Mouse (Mus musculus): Measurements from ENCODE around the gene Dock10. TPM values are rescaled to one million over a fixed set of nuclear protein-coding genes. Genes with fewer than 3 reads are reported as not detected.

The Dock10 gene
- polyA plus RNA-seq, 1 experiment from 2014 or later, result 2.7 TPM

DNA sequence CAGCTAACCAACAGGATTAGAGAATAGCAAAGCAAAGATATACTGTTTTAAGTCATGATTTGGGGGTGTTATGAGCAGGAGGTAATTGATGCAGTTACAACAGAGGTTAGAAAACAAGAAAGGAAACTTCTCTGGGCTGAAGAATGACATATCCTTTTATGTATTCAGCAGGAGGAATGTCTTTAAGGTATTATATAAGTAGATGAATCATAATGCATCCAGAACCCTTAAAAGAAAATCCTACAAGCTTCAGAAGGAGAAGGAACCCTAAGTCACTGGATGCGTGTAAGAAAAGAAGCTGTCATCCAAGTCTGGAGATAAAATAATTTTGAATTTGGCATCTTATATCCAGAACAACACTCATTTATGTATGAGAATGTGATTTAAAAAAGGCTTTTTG is 285.9 kb downstream of the Dock10 start:
- H3K4me1 ChIP-seq (replicated peaks; ENCODE audit: control insufficient read depth, insufficient read depth, low read length), result no peaks in the 10 kb centered on the region
- 95% methylated on average over 1 of the region's 1 CpGs for WGBS
- H3K4me3 ChIP-seq (ENCODE audit: low read depth, low read length), result no peak overlapping the region
- no peaks in the 10 kb centered on the region for H3K27me3 ChIP-seq (ENCODE audit: control insufficient read depth, insufficient read depth, low read length)
- H3K36me3 ChIP-seq (ENCODE audit: control insufficient read depth, insufficient read depth, low read length), result no peaks in the 10 kb centered on the region
- no peak overlapping the region for H3K9ac ChIP-seq (ENCODE audit: low read length)
- H3K9me3 ChIP-seq (ENCODE audit: control insufficient read depth, low read length), result no peaks in the 10 kb centered on the region
- DNase-seq (ENCODE audit: low spot score) (no peak), ATAC-seq (replicated peaks; ENCODE audit: low FRiP score) (no peak)
- no peak overlapping the region for H3K4me2 ChIP-seq (ENCODE audit: low read depth, low read length, severe bottlenecking)
- no peak overlapping the region for H3K27ac ChIP-seq (ENCODE audit: low read depth, low read length)

GRCm38 (mm10) chr1:80461348-80461747 is 297.0 kb downstream of the Dock10 start, which contains the start of gene Gm45261:
Gene Gm45261 (minus strand): TSS chr1:80461448.
- Histone ChIP-seq H3K4me3 (ENCODE audit: low read depth, low read length) (no peak within 1 kb of the TSS), H3K27ac (ENCODE audit: low read depth, low read length) (no peak within 1 kb of the TSS), H3K27me3 (ENCODE audit: control insufficient read depth, insufficient read depth, low read length) (no peaks in the 10 kb centered on the region), H3K9ac (ENCODE audit: low read length) (no peak within 1 kb of the TSS), H3K36me3 (ENCODE audit: control insufficient read depth, insufficient read depth, low read length) (no peaks in the 10 kb centered on the region), H3K4me2 (ENCODE audit: low read depth, low read length, severe bottlenecking) (no peak within 1 kb of the TSS), H3K9me3 (ENCODE audit: control insufficient read depth, low read length) (no peaks in the 10 kb centered on the region), H3K4me1 (replicated peaks; ENCODE audit: control insufficient read depth, insufficient read depth, low read length) (no peaks in the 10 kb centered on the region)
- DNase-seq (ENCODE audit: low spot score), result no peak
- no peak for ATAC-seq (replicated peaks; ENCODE audit: low FRiP score)
- whole genome bisulfite sequencing, result 82% methylated on average over 6 of the region's 6 CpGs

GRCm38 (mm10) chr1:80459923-80460322 is 298.4 kb downstream of the Dock10 start:
- Histone ChIP-seq H3K4me1 (replicated peaks; ENCODE audit: control insufficient read depth, insufficient read depth, low read length) (no peaks in the 10 kb centered on the region), H3K36me3 (ENCODE audit: control insufficient read depth, insufficient read depth, low read length) (no peaks in the 10 kb centered on the region), H3K9me3 (ENCODE audit: control insufficient read depth, low read length) (no peaks in the 10 kb centered on the region), H3K27me3 (ENCODE audit: control insufficient read depth, insufficient read depth, low read length) (no peaks in the 10 kb centered on the region), H3K4me3 (ENCODE audit: low read depth, low read length) (no peak overlapping the region), H3K9ac (ENCODE audit: low read length) (no peak overlapping the region), H3K27ac (ENCODE audit: low read depth, low read length) (no peak overlapping the region), H3K4me2 (ENCODE audit: low read depth, low read length, severe bottlenecking) (no peak overlapping the region)
- ATAC-seq (replicated peaks; ENCODE audit: low FRiP score), result no peak
- DNase-seq (ENCODE audit: low spot score), result no peak
- 73% methylated on average over 1 of the region's 1 CpGs for WGBS

GRCm38 (mm10) chr1:80459477-80459876 is 298.9 kb downstream of the Dock10 start:
- H3K4me2 ChIP-seq (ENCODE audit: low read depth, low read length, severe bottlenecking), result no peak overlapping the region
- no peaks in the 10 kb centered on the region for H3K9me3 ChIP-seq (ENCODE audit: control insufficient read depth, low read length)
- no peak overlapping the region for H3K9ac ChIP-seq (ENCODE audit: low read length)
- DNase-seq (ENCODE audit: low spot score) (no peak), ATAC-seq (replicated peaks; ENCODE audit: low FRiP score) (no peak)
- H3K27ac ChIP-seq (ENCODE audit: low read depth, low read length), result no peak overlapping the region
- no peaks in the 10 kb centered on the region for H3K4me1 ChIP-seq (replicated peaks; ENCODE audit: control insufficient read depth, insufficient read depth, low read length)
- H3K27me3 ChIP-seq (ENCODE audit: control insufficient read depth, insufficient read depth, low read length), result no peaks in the 10 kb centered on the region
- H3K36me3 ChIP-seq (ENCODE audit: control insufficient read depth, insufficient read depth, low read length), result no peaks in the 10 kb centered on the region
- no peak overlapping the region for H3K4me3 ChIP-seq (ENCODE audit: low read depth, low read length)

DNA sequence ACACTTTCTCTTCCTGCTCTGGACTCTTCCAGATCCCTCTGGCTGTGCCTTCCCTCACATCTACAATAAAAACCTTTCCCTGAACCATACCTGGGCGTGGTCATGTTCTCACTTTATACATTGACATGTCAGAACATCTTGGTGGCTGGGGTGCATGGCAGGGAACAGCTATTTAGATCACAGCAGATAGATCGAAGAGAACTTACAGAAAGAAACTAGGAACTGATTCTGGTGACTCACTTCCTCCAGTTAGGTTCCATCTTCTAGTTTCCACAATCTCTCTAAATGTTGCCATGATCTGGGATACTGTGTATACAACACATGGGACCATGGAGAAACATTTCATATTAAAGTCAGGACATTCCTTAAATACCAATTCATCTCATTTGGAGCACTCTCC is 304.4 kb downstream of the Dock10 start:
- Histone ChIP-seq H3K9me3 (ENCODE audit: control insufficient read depth, low read length) (no peaks in the 10 kb centered on the region), H3K4me1 (replicated peaks; ENCODE audit: control insufficient read depth, insufficient read depth, low read length) (no peaks in the 10 kb centered on the region), H3K27ac (ENCODE audit: low read depth, low read length) (no peak overlapping the region), H3K4me3 (ENCODE audit: low read depth, low read length) (no peak overlapping the region), H3K36me3 (ENCODE audit: control insufficient read depth, insufficient read depth, low read length) (no peaks in the 10 kb centered on the region), H3K9ac (ENCODE audit: low read length) (no peak overlapping the region), H3K27me3 (ENCODE audit: control insufficient read depth, insufficient read depth, low read length) (no peaks in the 10 kb centered on the region), H3K4me2 (ENCODE audit: low read depth, low read length, severe bottlenecking) (no peak overlapping the region)
- WGBS, result 73% methylated on average over 2 of the region's 2 CpGs
- no peak for DNase-seq (ENCODE audit: low spot score)
- ATAC-seq (replicated peaks; ENCODE audit: low FRiP score), result no peak

GRCm38 (mm10) chr1:80451914-80452549 is 306.3 kb downstream of the Dock10 start:
- Histone ChIP-seq H3K9ac (ENCODE audit: low read length) (no peak overlapping the region), H3K27ac (ENCODE audit: low read depth, low read length) (no peak overlapping the region), H3K36me3 (ENCODE audit: control insufficient read depth, insufficient read depth, low read length) (no peaks in the 10 kb centered on the region), H3K4me1 (replicated peaks; ENCODE audit: control insufficient read depth, insufficient read depth, low read length) (no peaks in the 10 kb centered on the region), H3K9me3 (ENCODE audit: control insufficient read depth, low read length) (no peaks in the 10 kb centered on the region), H3K4me2 (ENCODE audit: low read depth, low read length, severe bottlenecking) (no peak overlapping the region), H3K4me3 (ENCODE audit: low read depth, low read length) (no peak overlapping the region), H3K27me3 (ENCODE audit: control insufficient read depth, insufficient read depth, low read length) (no peaks in the 10 kb centered on the region)
- no peak for ATAC-seq (replicated peaks; ENCODE audit: low FRiP score)
- no peak for DNase-seq (ENCODE audit: low spot score)
- WGBS, result 82% methylated on average over 1 of the region's 1 CpGs

Data from forebrain, embryonic 11.5 days (tissue).